Mouse (Mus musculus): ENCODE measurements around the gene Cd300lg. TPM values are rescaled to one million over a fixed set of nuclear protein-coding genes. Genes with fewer than 3 reads are reported as not detected.

Gene Cd300lg
- polyA plus RNA-seq, 1 experiment, result 2.7 TPM

DNA sequence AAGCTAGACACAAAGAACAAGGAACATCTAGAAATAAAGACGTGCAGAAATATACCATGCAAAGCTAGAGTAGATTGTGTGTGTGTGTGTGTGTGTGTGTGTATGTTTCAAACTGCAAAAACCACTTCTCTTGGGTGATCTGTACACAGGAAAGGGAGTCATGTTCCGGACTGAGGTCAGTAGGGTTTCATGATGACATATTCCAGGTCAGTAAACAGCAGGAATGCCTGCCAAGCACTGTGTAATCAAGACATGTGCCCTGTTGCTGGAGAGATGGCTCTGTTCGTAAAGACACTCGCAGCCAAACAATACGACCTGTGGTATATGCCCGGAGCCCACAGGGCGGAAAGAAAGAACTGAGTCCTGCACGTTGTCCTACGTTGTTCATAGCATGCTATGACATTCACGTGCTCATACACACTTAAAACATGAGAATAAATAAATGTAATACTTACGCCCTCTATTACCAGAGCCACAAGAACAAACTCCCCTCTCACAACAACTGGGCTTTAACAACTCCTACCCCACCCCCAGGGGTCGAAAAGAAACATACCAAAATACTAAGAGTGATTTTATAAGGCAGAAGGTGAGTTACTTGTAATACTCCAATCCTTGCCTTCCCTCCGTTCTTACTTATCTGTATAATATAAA is 1.7 kb upstream of the Cd300lg start:
- TF ChIP-seq POLR2A (IDR thresholded peaks at IDR 0.05; ENCODE audit: control insufficient read depth, low read depth, low read length) (no peak), CTCF (IDR thresholded peaks at IDR 0.05; ENCODE audit: control insufficient read depth, insufficient read depth, insufficient replicate concordance, low read depth, low read length) (no peak)
- H3K27ac ChIP-seq (ENCODE audit: control insufficient read depth, insufficient read depth, low read depth, low read length), result no peak overlapping the region
- H3K4me3 ChIP-seq (ENCODE audit: control insufficient read depth, low read depth, low read length), result no peak overlapping the region
- H3K27me3 ChIP-seq (ENCODE audit: control insufficient read depth, insufficient read depth, low read length), result no peaks in the 10 kb centered on the region
- H3K36me3 ChIP-seq (ENCODE audit: control insufficient read depth, insufficient read depth, low read length), result no peaks in the 10 kb centered on the region
- no peaks in the 10 kb centered on the region for H3K4me1 ChIP-seq (ENCODE audit: control insufficient read depth, insufficient read depth, low read length)

DNA sequence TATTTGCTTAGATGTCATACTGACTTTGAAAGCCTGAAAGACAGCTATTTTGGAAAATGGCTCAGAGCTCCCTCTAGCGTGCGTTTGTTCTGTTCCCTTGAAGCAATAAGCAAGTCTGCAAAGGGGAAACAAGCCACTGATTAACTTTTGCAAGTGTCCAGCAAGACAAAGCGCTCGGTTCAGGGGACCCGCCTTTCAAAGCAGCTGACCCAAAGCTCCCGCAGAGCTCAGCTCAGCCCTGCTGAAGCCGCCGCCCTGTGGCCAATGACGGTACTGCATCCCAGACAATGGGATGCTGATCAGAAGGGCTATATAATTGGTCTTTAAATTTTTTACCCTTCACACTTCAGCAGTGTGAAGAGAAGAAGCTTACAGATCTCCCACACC is 1.2 kb upstream of the Cd300lg start:
- H3K27ac ChIP-seq (ENCODE audit: control insufficient read depth, insufficient read depth, low read depth, low read length), result no peak overlapping the region
- H3K36me3 ChIP-seq (ENCODE audit: control insufficient read depth, insufficient read depth, low read length), result no peaks in the 10 kb centered on the region
- no peak overlapping the region for H3K4me3 ChIP-seq (ENCODE audit: control insufficient read depth, low read depth, low read length)
- TF ChIP-seq CTCF (IDR thresholded peaks at IDR 0.05; ENCODE audit: control insufficient read depth, insufficient read depth, insufficient replicate concordance, low read depth, low read length) (peak; percentile 97), POLR2A (IDR thresholded peaks at IDR 0.05; ENCODE audit: control insufficient read depth, low read depth, low read length) (no peak)
- no peaks in the 10 kb centered on the region for H3K27me3 ChIP-seq (ENCODE audit: control insufficient read depth, insufficient read depth, low read length)
- no peaks in the 10 kb centered on the region for H3K4me1 ChIP-seq (ENCODE audit: control insufficient read depth, insufficient read depth, low read length)

DNA sequence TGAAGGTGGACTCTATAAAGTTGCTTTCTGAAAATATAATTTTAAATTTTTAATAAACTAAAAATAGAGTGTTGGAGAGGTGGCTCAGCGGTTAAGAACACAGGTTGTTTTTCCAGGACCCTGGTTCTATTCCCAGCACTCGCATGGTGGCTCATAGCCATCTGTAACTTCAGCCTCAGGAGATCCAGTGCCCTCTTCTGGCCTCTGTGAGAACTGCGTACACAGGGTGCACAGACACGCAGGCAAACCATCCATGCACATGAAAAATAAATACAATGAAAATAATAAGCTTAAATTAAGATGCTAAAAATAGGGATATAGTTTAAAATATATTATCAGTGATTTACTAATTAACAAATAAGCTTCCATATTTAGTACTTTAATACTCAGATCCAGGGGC is 663 bp upstream of the Cd300lg start:
- TF ChIP-seq CTCF (IDR thresholded peaks at IDR 0.05; ENCODE audit: control insufficient read depth, insufficient read depth, insufficient replicate concordance, low read depth, low read length) (peak; percentile 51; the same call in 1 of the 2 replicates), POLR2A (IDR thresholded peaks at IDR 0.05; ENCODE audit: control insufficient read depth, low read depth, low read length) (no peak)
- Histone ChIP-seq H3K4me3 (ENCODE audit: control insufficient read depth, low read depth, low read length) (no peak overlapping the region), H3K36me3 (ENCODE audit: control insufficient read depth, insufficient read depth, low read length) (no peaks in the 10 kb centered on the region), H3K27me3 (ENCODE audit: control insufficient read depth, insufficient read depth, low read length) (no peaks in the 10 kb centered on the region), H3K27ac (ENCODE audit: control insufficient read depth, insufficient read depth, low read depth, low read length) (no peak overlapping the region), H3K4me1 (ENCODE audit: control insufficient read depth, insufficient read depth, low read length) (no peaks in the 10 kb centered on the region)

DNA sequence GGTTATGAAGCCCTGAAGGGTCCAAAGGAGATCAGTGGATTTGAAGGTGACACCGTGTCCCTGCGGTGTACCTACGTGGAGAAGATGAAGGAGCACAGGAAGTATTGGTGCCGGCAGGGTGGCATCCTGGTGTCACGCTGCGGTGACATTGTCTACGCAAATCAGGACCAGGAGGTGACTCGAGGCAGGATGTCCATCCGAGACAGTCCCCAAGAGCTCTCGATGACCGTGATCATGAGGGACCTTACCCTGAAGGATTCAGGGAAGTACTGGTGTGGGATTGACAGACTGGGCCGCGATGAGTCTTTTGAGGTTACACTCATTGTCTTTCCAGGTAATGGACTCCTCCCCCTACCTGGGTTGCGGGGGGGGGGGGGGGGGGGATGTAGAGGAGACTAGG is 1.7 kb downstream of the Cd300lg start:
- Histone ChIP-seq H3K4me3 (ENCODE audit: control insufficient read depth, low read depth, low read length) (no peak overlapping the region), H3K27ac (ENCODE audit: control insufficient read depth, insufficient read depth, low read depth, low read length) (no peak overlapping the region), H3K36me3 (ENCODE audit: control insufficient read depth, insufficient read depth, low read length) (no peaks in the 10 kb centered on the region), H3K27me3 (ENCODE audit: control insufficient read depth, insufficient read depth, low read length) (no peaks in the 10 kb centered on the region), H3K4me1 (ENCODE audit: control insufficient read depth, insufficient read depth, low read length) (no peaks in the 10 kb centered on the region)
- TF ChIP-seq CTCF (IDR thresholded peaks at IDR 0.05; ENCODE audit: control insufficient read depth, insufficient read depth, insufficient replicate concordance, low read depth, low read length) (no peak), POLR2A (IDR thresholded peaks at IDR 0.05; ENCODE audit: control insufficient read depth, low read depth, low read length) (no peak)

DNA sequence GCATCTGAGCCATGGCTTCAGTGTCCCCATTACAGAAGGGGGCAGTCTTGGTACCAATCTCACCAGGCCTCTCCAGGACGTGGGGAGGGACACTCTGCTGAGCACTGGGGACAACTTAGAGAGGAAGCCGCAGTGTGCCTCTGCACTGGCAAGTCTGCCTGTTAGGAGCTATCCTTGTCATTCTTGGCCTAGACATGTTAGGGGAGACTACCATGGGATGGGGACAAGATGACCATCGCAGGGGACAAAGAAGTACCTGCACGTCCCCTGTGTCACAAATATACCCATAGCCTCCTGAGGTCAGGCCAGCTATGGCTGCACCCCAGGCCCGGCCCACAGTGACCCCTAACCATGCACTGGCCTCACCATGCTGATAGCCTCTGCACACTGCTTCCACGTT is 2.1 kb downstream of the Cd300lg start:
- Histone ChIP-seq H3K27me3 (ENCODE audit: control insufficient read depth, insufficient read depth, low read length) (no peaks in the 10 kb centered on the region), H3K27ac (ENCODE audit: control insufficient read depth, insufficient read depth, low read depth, low read length) (no peak overlapping the region), H3K36me3 (ENCODE audit: control insufficient read depth, insufficient read depth, low read length) (no peaks in the 10 kb centered on the region), H3K4me1 (ENCODE audit: control insufficient read depth, insufficient read depth, low read length) (no peaks in the 10 kb centered on the region), H3K4me3 (ENCODE audit: control insufficient read depth, low read depth, low read length) (no peak overlapping the region)
- TF ChIP-seq POLR2A (IDR thresholded peaks at IDR 0.05; ENCODE audit: control insufficient read depth, low read depth, low read length) (no peak), CTCF (IDR thresholded peaks at IDR 0.05; ENCODE audit: control insufficient read depth, insufficient read depth, insufficient replicate concordance, low read depth, low read length) (no peak)

DNA sequence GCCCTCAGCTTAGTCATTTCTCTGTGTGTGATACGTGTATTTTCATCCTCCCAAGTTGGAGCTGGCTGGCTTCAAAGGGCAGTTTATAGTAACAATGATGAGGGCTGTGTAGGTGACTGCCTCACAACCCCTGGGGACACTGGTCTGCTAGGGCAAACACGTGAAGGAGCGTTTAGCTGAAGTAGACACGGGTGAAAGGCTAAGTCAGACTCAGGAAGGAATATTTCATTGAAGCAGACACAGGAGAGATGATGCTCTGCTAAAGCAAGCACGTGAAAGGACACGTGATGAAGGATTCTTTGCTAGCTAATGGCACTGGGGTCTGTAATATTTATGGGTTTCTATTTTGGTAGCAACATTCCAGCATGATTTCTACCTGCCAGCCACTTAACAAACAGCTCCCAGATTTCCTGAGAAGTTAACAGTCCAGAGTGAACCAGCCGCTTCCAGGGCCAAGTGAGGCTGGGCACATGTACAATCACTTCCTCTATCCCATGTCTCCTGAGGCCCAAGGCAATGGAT is 3.4 kb downstream of the Cd300lg start:
- Histone ChIP-seq H3K27me3 (ENCODE audit: control insufficient read depth, insufficient read depth, low read length) (no peaks in the 10 kb centered on the region), H3K4me3 (ENCODE audit: control insufficient read depth, low read depth, low read length) (no peak overlapping the region), H3K4me1 (ENCODE audit: control insufficient read depth, insufficient read depth, low read length) (no peaks in the 10 kb centered on the region), H3K27ac (ENCODE audit: control insufficient read depth, insufficient read depth, low read depth, low read length) (no peak overlapping the region; the same call in 1 of the 2 replicates), H3K36me3 (ENCODE audit: control insufficient read depth, insufficient read depth, low read length) (no peaks in the 10 kb centered on the region)
- TF ChIP-seq POLR2A (IDR thresholded peaks at IDR 0.05; ENCODE audit: control insufficient read depth, low read depth, low read length) (no peak), CTCF (IDR thresholded peaks at IDR 0.05; ENCODE audit: control insufficient read depth, insufficient read depth, insufficient replicate concordance, low read depth, low read length) (no peak)

DNA sequence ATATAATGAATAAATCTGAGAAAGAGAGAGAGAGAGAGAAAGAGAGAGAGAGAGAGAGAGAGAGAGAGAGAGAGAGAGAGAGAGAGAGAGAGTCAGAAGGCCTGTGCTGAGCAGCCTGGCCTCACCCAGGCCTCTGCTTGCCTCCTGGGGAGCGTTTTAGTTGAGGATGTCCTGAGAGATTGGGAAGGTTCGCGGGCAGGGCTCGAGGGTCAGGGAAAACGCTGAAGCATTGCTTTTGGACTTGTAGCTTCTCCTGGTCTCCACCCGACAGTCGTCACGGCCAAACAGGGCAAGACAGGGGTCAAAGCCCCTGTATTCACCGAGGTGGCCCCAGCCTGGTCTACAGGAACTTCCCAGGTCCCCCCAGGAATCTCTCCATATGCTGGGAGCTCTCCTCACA is 5.3 kb downstream of the Cd300lg start:
- Histone ChIP-seq H3K27me3 (ENCODE audit: control insufficient read depth, insufficient read depth, low read length) (no peaks in the 10 kb centered on the region), H3K36me3 (ENCODE audit: control insufficient read depth, insufficient read depth, low read length) (no peaks in the 10 kb centered on the region), H3K27ac (ENCODE audit: control insufficient read depth, insufficient read depth, low read depth, low read length) (no peak overlapping the region), H3K4me1 (ENCODE audit: control insufficient read depth, insufficient read depth, low read length) (no peaks in the 10 kb centered on the region; the same call in 1 of the 2 replicates), H3K4me3 (ENCODE audit: control insufficient read depth, low read depth, low read length) (no peak overlapping the region)
- TF ChIP-seq CTCF (IDR thresholded peaks at IDR 0.05; ENCODE audit: control insufficient read depth, insufficient read depth, insufficient replicate concordance, low read depth, low read length) (no peak), POLR2A (IDR thresholded peaks at IDR 0.05; ENCODE audit: control insufficient read depth, low read depth, low read length) (no peak)

Measured in testis, adult 2 months (tissue).